Mouse (Mus musculus) heart, embryonic 15.5 days (tissue): Measurements from ENCODE around the gene Ifnz. TPM values are rescaled to one million over a fixed set of nuclear protein-coding genes. Genes with fewer than 3 reads are reported as not detected.
"Not testable (repeated sequence)": the region's sequence is repeated elsewhere in the genome, so short reads cannot be mapped to it uniquely, and the experiment has no call there.

Experiments
- ATAC-seq: fragments of 200-750 bp; cut with Nextera tagmentation; replicated peaks from 2 replicates; pipeline ENCODE4 v1.8.0; 2017; ENCODE audit warnings: low read depth, moderate TSS enrichment; ENCODE audit not compliant: insufficient number of reproducible peaks, insufficient read depth, low FRiP score
- H3K27ac ChIP-seq: fragments of 300-500 bp; sonication (generic); 2 replicates; pipeline ENCODE4 v1.5.1; 2015; ENCODE audit warnings: mild to moderate bottlenecking, inconsistent platforms
- H3K27me3 ChIP-seq: fragments of 300-500 bp; sonication (generic); 2 replicates; pipeline ENCODE4 v1.6.1; 2015; ENCODE audit warnings: inconsistent platforms
- H3K36me3 ChIP-seq: fragments of 300-500 bp; sonication (generic); 2 replicates; pipeline ENCODE4 v1.6.1; 2015; ENCODE audit warnings: mild to moderate bottlenecking, inconsistent platforms
- H3K4me1 ChIP-seq: fragments of 300-500 bp; sonication (generic); replicated peaks from 2 replicates; pipeline ENCODE4 v1.6.1; 2015; ENCODE audit warnings: inconsistent platforms
- H3K4me2 ChIP-seq: fragments of 300-500 bp; sonication (generic); 2 replicates; pipeline ENCODE4 v1.6.1; 2015; ENCODE audit warnings: inconsistent platforms, mild to moderate bottlenecking, moderate library complexity
- H3K4me3 ChIP-seq: fragments of 300-500 bp; sonication (generic); 2 replicates; pipeline ENCODE4 v1.5.1; 2015; ENCODE audit warnings: mild to moderate bottlenecking, inconsistent platforms
- H3K9ac ChIP-seq: fragments of 300-500 bp; sonication (generic); 2 replicates; pipeline ENCODE4 v1.6.1; 2015; ENCODE audit warnings: mild to moderate bottlenecking, inconsistent platforms
- H3K9me3 ChIP-seq: fragments of 300-500 bp; sonication (generic); replicated peaks from 2 replicates; pipeline ENCODE4 v1.6.1; 2016; ENCODE audit warnings: inconsistent platforms
- WGBS: fragments of 180-500 bp; shearing (Covaris S2); methylation state at CpG from one replicate; pipeline ENCODE4 v1.1.7; 2015; ENCODE audit warnings: mixed read lengths; 5-methylcytosine and 5-hydroxymethylcytosine counted together
- polyA plus RNA-seq: library from polyadenylated mRNA; unstranded; fragments of >200 nt; fragmentation: Nextera tagmentation; extraction: Ambion mirVana; gene quantifications from 2 replicates; pipeline ENCODE4 v1.2.1, GENCODE M21; 2015

Gene Ifnz
- polyA plus RNA-seq, 1 experiment from 2014 or later: not detected

DNA sequence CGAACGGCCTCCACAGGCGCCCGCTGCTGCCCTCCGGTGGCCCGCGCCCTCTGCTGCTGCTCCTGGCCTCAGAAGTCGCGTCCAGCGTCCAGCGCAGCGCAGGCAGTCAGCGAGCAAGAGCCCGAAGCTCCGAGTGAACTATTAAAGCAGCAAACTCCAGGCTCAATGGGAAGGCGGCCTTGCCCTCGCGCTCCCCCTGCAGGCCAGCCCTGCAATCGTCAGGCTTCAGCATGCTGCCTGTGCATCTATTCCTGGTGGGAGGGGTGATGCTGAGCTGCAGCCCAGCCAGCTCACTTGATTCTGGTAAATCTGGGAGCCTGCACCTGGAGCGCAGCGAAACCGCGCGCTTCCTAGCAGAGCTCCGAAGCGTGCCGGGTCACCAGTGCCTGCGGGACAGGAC is 6.5 kb downstream of the Ifnz start, which contains the start of gene Gm13277:
Gm13277 (plus strand) TSS at position 231 of the 400 bp plus-strand sequence.
- H3K9me3 ChIP-seq, H3K4me1 ChIP-seq, H3K36me3 ChIP-seq, H3K4me2 ChIP-seq, H3K9ac ChIP-seq, H3K4me3 ChIP-seq, ATAC-seq, H3K27me3 ChIP-seq, H3K27ac ChIP-seq: not testable (repeated sequence)
- 0% methylated on average over 4 of the region's 28 CpGs for WGBS

DNA sequence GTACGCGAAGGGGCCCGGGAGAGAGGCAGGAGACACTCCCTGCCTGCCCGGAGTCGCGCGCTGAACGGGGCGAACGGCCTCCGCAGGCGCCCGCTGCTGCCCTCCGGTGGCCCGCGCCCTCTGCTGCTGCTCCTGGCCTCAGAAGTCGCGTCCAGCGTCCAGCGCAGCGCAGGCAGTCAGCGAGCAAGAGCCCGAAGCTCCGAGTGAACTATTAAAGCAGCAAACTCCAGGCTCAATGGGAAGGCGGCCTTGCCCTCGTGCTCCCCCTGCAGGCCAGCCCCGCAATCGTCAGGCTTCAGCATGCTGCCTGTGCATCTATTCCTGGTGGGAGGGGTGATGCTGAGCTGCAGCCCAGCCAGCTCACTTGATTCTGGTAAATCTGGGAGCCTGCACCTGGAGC is 9.3 kb downstream of the Ifnz start, which contains the start of gene Gm13278:
Gm13278 (plus strand) TSS at position 301 of the 400 bp plus-strand sequence.
- not testable (repeated sequence) for H3K4me2 ChIP-seq, H3K27me3 ChIP-seq, H3K27ac ChIP-seq, H3K4me3 ChIP-seq, ATAC-seq, H3K9me3 ChIP-seq, H3K9ac ChIP-seq, H3K36me3 ChIP-seq, H3K4me1 ChIP-seq
- no CpG with 5 or more reads among the region's 28 CpGs for WGBS

DNA sequence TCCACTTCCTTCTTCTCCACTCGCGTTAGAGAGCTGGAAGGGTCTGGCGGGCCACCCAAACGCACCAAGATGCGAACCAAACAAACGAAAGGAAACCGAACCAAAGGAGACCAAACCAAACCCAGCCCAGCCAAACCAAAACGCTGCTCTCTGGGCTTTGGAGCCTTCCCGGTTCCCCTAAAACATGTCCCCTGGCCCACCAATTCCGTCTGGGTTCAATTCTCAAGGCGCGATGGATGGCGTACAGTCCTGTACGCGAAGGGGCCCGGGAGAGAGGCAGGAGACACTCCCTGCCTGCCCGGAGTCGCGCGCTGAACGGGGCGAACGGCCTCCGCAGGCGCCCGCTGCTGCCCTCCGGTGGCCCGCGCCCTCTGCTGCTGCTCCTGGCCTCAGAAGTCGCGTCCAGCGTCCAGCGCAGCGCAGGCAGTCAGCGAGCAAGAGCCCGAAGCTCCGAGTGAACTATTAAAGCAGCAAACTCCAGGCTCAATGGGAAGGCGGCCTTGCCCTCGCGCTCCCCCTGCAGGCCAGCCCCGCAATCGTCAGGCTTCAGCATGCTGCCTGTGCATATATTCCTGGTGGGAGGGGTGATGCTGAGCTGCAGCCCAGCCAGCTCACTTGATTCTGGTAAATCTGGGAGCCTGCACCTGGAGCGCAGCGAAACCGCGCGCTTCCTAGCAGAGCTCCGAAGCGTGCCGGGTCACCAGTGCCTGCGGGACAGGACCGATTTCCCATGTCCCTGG is 12.2 kb downstream of the Ifnz start, which contains the start of gene Gm13275:
Gm13275 (plus strand) TSS at position 552 of the 740 bp plus-strand sequence.
- not testable (repeated sequence) for H3K9me3 ChIP-seq, H3K4me1 ChIP-seq, H3K9ac ChIP-seq, H3K4me3 ChIP-seq, H3K27ac ChIP-seq, ATAC-seq, H3K36me3 ChIP-seq, H3K27me3 ChIP-seq, H3K4me2 ChIP-seq
- 0% methylated on average over 14 of the region's 52 CpGs for WGBS

DNA sequence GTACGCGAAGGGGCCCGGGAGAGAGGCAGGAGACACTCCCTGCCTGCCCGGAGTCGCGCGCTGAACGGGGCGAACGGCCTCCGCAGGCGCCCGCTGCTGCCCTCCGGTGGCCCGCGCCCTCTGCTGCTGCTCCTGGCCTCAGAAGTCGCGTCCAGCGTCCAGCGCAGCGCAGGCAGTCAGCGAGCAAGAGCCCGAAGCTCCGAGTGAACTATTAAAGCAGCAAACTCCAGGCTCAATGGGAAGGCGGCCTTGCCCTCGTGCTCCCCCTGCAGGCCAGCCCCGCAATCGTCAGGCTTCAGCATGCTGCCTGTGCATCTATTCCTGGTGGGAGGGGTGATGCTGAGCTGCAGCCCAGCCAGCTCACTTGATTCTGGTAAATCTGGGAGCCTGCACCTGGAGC is 15.2 kb downstream of the Ifnz start, which contains the start of gene Gm13279:
Gm13279 (plus strand) TSS at position 301 of the 400 bp plus-strand sequence.
- not testable (repeated sequence) for H3K9ac ChIP-seq, ATAC-seq, H3K4me2 ChIP-seq, H3K9me3 ChIP-seq, H3K27ac ChIP-seq, H3K4me1 ChIP-seq, H3K27me3 ChIP-seq, H3K36me3 ChIP-seq, H3K4me3 ChIP-seq
- no CpG with 5 or more reads among the region's 28 CpGs for WGBS

DNA sequence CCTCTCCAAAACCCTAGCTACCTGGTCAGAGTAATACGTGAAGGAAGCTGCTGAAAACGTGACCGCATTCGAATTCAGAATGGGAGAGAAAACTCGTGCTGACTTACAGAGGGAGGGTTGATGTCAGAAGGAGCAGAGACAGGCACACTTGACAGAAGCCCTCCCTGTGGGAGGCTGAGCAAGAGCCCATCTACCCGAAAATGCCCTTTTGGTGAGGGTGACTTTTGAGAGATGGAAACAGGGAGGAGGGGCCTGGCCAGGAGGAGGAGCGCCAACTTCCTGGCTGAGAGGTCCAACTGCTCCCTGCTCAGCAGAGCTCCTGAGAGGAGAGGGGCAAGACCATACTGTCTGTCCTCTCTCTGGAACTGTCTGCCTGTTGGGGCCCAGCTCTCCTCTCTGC is 17.4 kb downstream of the Ifnz start, which contains the start of gene Gm13285:
Gm13285 (plus strand) TSS at position 301 of the 400 bp plus-strand sequence.
- 8% methylated on average over 6 of the region's 7 CpGs for WGBS
- not testable (repeated sequence) for H3K36me3 ChIP-seq, ATAC-seq, H3K4me2 ChIP-seq, H3K4me3 ChIP-seq, H3K9ac ChIP-seq, H3K27me3 ChIP-seq, H3K27ac ChIP-seq, H3K4me1 ChIP-seq, H3K9me3 ChIP-seq

DNA sequence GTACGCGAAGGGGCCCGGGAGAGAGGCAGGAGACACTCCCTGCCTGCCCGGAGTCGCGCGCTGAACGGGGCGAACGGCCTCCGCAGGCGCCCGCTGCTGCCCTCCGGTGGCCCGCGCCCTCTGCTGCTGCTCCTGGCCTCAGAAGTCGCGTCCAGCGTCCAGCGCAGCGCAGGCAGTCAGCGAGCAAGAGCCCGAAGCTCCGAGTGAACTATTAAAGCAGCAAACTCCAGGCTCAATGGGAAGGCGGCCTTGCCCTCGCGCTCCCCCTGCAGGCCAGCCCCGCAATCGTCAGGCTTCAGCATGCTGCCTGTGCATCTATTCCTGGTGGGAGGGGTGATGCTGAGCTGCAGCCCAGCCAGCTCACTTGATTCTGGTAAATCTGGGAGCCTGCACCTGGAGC is 21.0 kb downstream of the Ifnz start, which contains the start of gene Gm13287:
Gm13287 (plus strand) TSS at position 301 of the 400 bp plus-strand sequence.
- WGBS: no CpG with 5 or more reads among the region's 29 CpGs

DNA sequence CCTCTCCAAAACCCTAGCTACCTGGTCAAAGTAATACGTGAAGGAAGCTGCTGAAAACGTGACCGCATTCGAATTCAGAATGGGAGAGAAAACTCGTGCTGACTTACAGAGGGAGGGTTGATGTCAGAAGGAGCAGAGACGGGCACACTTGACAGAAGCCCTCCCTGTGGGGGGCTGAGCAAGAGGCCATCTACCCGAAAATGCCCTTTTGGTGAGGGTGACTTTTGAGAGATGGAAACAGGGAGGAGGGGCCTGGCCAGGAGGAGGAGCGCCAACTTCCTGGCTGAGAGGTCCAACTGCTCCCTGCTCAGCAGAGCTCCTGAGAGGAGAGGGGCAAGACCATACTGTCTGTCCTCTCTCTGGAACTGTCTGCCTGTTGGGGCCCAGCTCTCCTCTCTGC is 23.3 kb downstream of the Ifnz start, which contains the start of gene Gm13288:
Gm13288 (plus strand) TSS at position 301 of the 400 bp plus-strand sequence.
- not testable (repeated sequence) for H3K36me3 ChIP-seq, H3K27ac ChIP-seq

More for the DNA sequence above, 21.0 kb downstream of the Ifnz start, which contains the start of gene Gm13287:
- H3K27me3 ChIP-seq, H3K4me1 ChIP-seq, H3K36me3 ChIP-seq, H3K27ac ChIP-seq, ATAC-seq, H3K9ac ChIP-seq, H3K4me3 ChIP-seq, H3K9me3 ChIP-seq: not testable (repeated sequence)
- H3K4me2 ChIP-seq: 0 out of 2 replicates have a peak within 1 kb of the TSS, but pooled peaks have one; percentile 27

DNA sequence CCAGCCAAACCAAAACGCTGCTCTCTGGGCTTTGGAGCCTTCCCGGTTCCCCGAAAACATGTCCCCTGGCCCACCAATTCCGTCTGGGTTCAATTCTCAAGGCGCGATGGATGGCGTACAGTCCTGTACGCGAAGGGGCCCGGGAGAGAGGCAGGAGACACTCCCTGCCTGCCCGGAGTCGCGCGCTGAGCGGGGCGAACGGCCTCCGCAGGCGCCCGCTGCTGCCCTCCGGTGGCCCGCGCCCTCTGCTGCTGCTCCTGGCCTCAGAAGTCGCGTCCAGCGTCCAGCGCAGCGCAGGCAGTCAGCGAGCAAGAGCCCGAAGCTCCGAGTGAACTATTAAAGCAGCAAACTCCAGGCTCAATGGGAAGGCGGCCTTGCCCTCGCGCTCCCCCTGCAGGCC is 23.8 kb downstream of the Ifnz start:
- H3K9ac ChIP-seq, H3K9me3 ChIP-seq, H3K36me3 ChIP-seq, H3K27ac ChIP-seq, H3K4me1 ChIP-seq, ATAC-seq: not testable (repeated sequence)
- Histone ChIP-seq H3K4me3 (peak overlapping the region; percentile 27; the same call in 1 of the 2 replicates), H3K27me3 (peaks cover 10% of the 10 kb centered on the region), H3K4me2 (0 out of 2 replicates have a peak overlapping the region, but pooled peaks have one; percentile 43)
- WGBS: 3% methylated on average over 7 of the region's 34 CpGs

More for the DNA sequence above, 23.3 kb downstream of the Ifnz start, which contains the start of gene Gm13288:
- H3K4me1 ChIP-seq, H3K9ac ChIP-seq, H3K9me3 ChIP-seq, ATAC-seq: not testable (repeated sequence)
- no CpG with 5 or more reads among the region's 8 CpGs for WGBS
- Histone ChIP-seq H3K27me3 (peaks cover 10% of the 10 kb centered on the region), H3K4me3 (peak within 1 kb of the TSS; percentile 27; the same call in 1 of the 2 replicates), H3K4me2 (0 out of 2 replicates have a peak within 1 kb of the TSS, but pooled peaks have one; percentile 43)

DNA sequence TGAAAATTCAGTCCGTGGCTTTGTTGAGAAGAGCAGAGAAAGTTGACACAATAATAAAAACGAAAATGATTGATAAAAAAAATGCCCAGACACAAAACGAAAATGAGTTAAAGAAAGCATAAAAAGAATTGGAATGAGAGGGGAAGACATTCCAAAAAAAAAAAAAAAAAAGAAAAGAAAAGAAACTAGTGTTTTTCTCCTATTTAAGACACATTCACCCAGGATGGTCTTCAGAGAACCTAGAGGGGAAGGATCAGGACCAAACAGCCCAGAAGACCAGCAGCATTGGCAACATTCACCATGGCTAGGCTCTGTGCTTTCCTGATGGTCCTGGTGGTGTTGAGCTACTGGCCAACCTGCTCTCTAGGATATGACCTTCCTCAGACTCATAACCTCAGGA is 34.0 kb downstream of the Ifnz start, which contains the start of gene Ifna7:
Ifna7 (plus strand) TSS at position 301 of the 400 bp plus-strand sequence.
- H3K27ac ChIP-seq: no peak within 1 kb of the TSS
- H3K4me3 ChIP-seq: no peak within 1 kb of the TSS
- no peak for ATAC-seq
- H3K4me2 ChIP-seq: no peak within 1 kb of the TSS
- 52% methylated on average over 3 of the region's 3 CpGs for WGBS
- H3K9ac ChIP-seq: no peak within 1 kb of the TSS
- no peaks in the 10 kb centered on the region for H3K4me1 ChIP-seq
- no peaks in the 10 kb centered on the region for H3K36me3 ChIP-seq
- H3K9me3 ChIP-seq: no peaks in the 10 kb centered on the region
- H3K27me3 ChIP-seq: no peaks in the 10 kb centered on the region

DNA sequence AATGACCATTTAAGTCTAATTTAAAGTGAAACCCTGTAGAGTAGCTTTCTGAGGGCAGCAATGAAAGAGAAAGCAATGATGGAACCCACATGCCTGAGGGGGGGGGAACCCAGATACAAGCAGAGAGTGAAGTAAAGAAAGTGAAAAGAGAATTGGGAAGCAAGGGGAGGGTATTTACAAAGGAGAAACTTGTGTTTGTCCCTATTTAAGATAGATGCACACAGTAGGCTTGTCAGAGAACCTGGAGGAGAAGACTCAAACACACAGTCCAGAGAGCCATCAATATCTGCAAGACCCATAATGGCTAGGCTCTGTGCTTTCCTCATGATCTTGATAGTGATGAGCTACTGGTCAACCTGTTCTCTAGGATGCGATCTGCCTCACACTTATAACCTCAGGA is 37.7 kb downstream of the Ifnz start, which contains the start of gene Ifna11:
Ifna11 (plus strand) TSS at position 301 of the 400 bp plus-strand sequence.
- no peaks in the 10 kb centered on the region for H3K27me3 ChIP-seq
- WGBS: 73% methylated on average over 1 of the region's 1 CpGs
- no peak within 1 kb of the TSS for H3K4me2 ChIP-seq
- no peak for ATAC-seq
- no peak within 1 kb of the TSS for H3K9ac ChIP-seq
- H3K4me1 ChIP-seq: no peaks in the 10 kb centered on the region
- H3K4me3 ChIP-seq: no peak within 1 kb of the TSS
- no peak within 1 kb of the TSS for H3K27ac ChIP-seq
- H3K36me3 ChIP-seq: no peaks in the 10 kb centered on the region
- no peaks in the 10 kb centered on the region for H3K9me3 ChIP-seq

DNA sequence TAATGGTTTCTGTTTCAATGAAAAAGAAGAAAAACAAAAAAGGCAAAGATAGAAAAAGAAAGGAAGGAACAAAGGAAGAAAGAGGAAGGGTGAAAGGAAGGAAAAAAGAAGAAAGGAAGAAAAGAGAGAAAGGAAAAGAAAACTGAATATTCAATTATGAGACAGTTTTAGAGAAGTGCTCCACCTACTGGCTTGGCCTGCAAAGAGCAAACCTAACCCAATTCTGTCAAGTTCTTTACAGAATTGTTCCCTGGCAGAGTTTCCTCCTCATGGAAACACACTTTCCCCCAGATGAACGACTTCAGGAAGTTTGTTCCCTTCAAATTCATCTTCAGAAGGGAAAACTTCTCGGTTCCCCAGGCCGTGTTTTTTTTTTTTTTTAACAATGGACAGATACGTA is 41.1 kb downstream of the Ifnz start:
- H3K36me3 ChIP-seq: no peaks in the 10 kb centered on the region
- H3K4me3 ChIP-seq: no peak overlapping the region
- ATAC-seq: no peak

More for the DNA sequence above, 41.1 kb downstream of the Ifnz start:
- H3K9ac ChIP-seq: no peak overlapping the region
- no peaks in the 10 kb centered on the region for H3K27me3 ChIP-seq
- 25% methylated on average over 4 of the region's 4 CpGs for WGBS
- no peak overlapping the region for H3K4me2 ChIP-seq
- H3K27ac ChIP-seq: no peak overlapping the region
- H3K4me1 ChIP-seq: no peaks in the 10 kb centered on the region
- no peaks in the 10 kb centered on the region for H3K9me3 ChIP-seq
